Comparison of ENCODE assay signal across 27 mouse cellular contexts in the genomic region with DNA sequence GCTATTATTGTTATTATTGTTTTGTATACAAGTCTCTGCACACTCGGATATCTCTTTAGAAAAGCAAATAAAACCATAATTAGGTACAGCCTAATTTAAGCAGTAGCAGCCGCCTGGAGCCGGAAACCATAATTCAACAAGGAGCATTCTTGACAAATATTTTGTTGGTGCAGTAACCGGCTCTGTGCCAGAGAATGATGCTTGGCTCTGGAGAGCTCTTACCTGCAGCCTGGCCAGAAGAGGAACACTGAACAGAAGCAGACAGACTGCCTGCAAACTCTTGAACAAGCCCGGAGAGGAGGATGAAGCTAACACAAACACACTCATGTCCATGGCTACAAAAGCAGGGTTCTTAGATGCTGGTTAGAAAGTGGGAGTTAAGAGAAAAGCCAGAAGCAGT.
DNase-seq lines count a peak whose midpoint lies in the region; ATAC-seq and TF ChIP-seq lines count a peak whose summit lies in the region.
"Had no signal": no experiment of that assay in that cellular context is flagged by ENCODE, and none has a peak within 500 bp of the region (broad histone marks: within the 10 kb centered on the region; RNA-seq: fewer than 3 reads in every experiment).

No protein-coding gene starts in this region.

- TF ChIP-seq CTCF in brain, embryonic 14.5 days (IDR thresholded peaks at IDR 0.05; ENCODE audit: borderline replicate concordance, extremely low read depth, insufficient read depth, insufficient read length) = no peak

- H3K27me3 ChIP-seq in hindbrain, embryonic 14.5 days (ENCODE audit: control insufficient read depth, insufficient read depth, low read length) = no peaks in the 10 kb centered on the region
- no peaks in the 10 kb centered on the region for H3K27me3 ChIP-seq in hindbrain, embryonic 10.5 days (ENCODE audit: insufficient read depth, poor library complexity, severe bottlenecking)
- H3K27me3 ChIP-seq: hindbrain, embryonic 12.5 days; liver, embryonic 12.5 days had no signal

- H3K9ac ChIP-seq in hindbrain, embryonic 14.5 days = no peak overlapping the region
- H3K9ac ChIP-seq: heart, embryonic 13.5 days; hindbrain, embryonic 12.5 days; limb, embryonic 13.5 days; liver, embryonic 12.5 days; liver, postnatal 0 days had no signal

- H3K4me2 ChIP-seq in hindbrain, embryonic 14.5 days (replicated peaks) = no peak overlapping the region
- H3K4me2 ChIP-seq: heart, embryonic 13.5 days; hindbrain, embryonic 12.5 days; limb, embryonic 13.5 days; liver, embryonic 12.5 days had no signal

- WGBS in hindbrain, embryonic 14.5 days = 70% methylated on average over 5 of the region's 5 CpGs
- WGBS in hindbrain, embryonic 10.5 days = 87% methylated on average over 5 of the region's 5 CpGs

- H3K4me3 ChIP-seq in hindbrain, embryonic 14.5 days (replicated peaks; ENCODE audit: low read length) = no peak overlapping the region
- H3K4me3 ChIP-seq in hindbrain, embryonic 10.5 days = no peak overlapping the region
- H3K4me3 ChIP-seq: heart, embryonic 13.5 days; hindbrain, embryonic 12.5 days; layer of hippocampus, adult 2 months; limb, embryonic 13.5 days; liver, embryonic 12.5 days had no signal

- no peaks in the 10 kb centered on the region for H3K4me1 ChIP-seq in hindbrain, embryonic 14.5 days (replicated peaks; ENCODE audit: control insufficient read depth, insufficient read depth, low read length)
- no peaks in the 10 kb centered on the region for H3K4me1 ChIP-seq in hindbrain, embryonic 10.5 days (replicated peaks)
- H3K4me1 ChIP-seq: heart, embryonic 13.5 days; hindbrain, embryonic 12.5 days; limb, embryonic 13.5 days; liver, embryonic 12.5 days had no signal

- no peak for TF ChIP-seq POLR2A in brain, embryonic 14.5 days (IDR thresholded peaks at IDR 0.05; ENCODE audit: borderline replicate concordance, extremely low read depth, insufficient read depth, insufficient read length, poor library complexity, severe bottlenecking)

- no peaks in the 10 kb centered on the region for H3K36me3 ChIP-seq in hindbrain, embryonic 14.5 days (replicated peaks; ENCODE audit: control insufficient read depth, insufficient read depth)
- H3K36me3 ChIP-seq in hindbrain, embryonic 10.5 days = no peaks in the 10 kb centered on the region
- H3K36me3 ChIP-seq: heart, embryonic 13.5 days; hindbrain, embryonic 12.5 days; limb, embryonic 13.5 days; liver, embryonic 12.5 days had no signal

- H3K27ac ChIP-seq in hindbrain, embryonic 14.5 days = peak overlapping the region; percentile 38; the same call in 1 of the 2 replicates
- H3K27ac ChIP-seq in hindbrain, embryonic 10.5 days = no peak overlapping the region
- H3K27ac ChIP-seq: heart, embryonic 13.5 days; hindbrain, embryonic 12.5 days; layer of hippocampus, adult 2 months; limb, embryonic 13.5 days; liver, embryonic 12.5 days; macrophage had no signal

- no peak for ATAC-seq in hindbrain, embryonic 14.5 days (ENCODE audit: low FRiP score)
- ATAC-seq: forebrain, embryonic 16.5 days; liver, embryonic 12.5 days; liver, postnatal 0 days; midbrain, embryonic 16.5 days had no signal

- no peaks in the 10 kb centered on the region for H3K9me3 ChIP-seq in hindbrain, embryonic 14.5 days (ENCODE audit: control insufficient read depth, low read length)
- H3K9me3 ChIP-seq in hindbrain, embryonic 10.5 days = no peaks in the 10 kb centered on the region
- H3K9me3 ChIP-seq: heart, embryonic 13.5 days; hindbrain, embryonic 12.5 days; limb, embryonic 13.5 days; liver, embryonic 12.5 days had no signal

- DNase-seq in hindbrain, embryonic 14.5 days (ENCODE audit: low spot score) = no peak
- DNase-seq in hindbrain, embryonic 10.5 days (ENCODE audit: low spot score) = no peak
- DNase-seq in brain, adult 2 months (ENCODE audit: low read depth, low spot score) = peak; percentile 5
- DNase-seq in brain, embryonic 14.5 days (ENCODE audit: low read depth) = peak; percentile 39
- peak; percentile 40 for DNase-seq in lung, postnatal 14 days
- DNase-seq in spleen, postnatal 36 days (ENCODE audit: low spot score in 2 of 2) = no peak
- no peak for DNase-seq in liver
- no peak for DNase-seq in right cerebral cortex, adult 2 months (ENCODE audit: low spot score in 2 of 2)
- DNase-seq: adrenal gland, postnatal 25 days; B cell, adult 2 months; cerebellum, adult 8-10 months; cerebellum, postnatal 36 days; heart, postnatal 10 days; kidney, adult 2 months; kidney, postnatal 36 days; liver, postnatal 0 days; right cerebral cortex, adult 18-20 months; right cerebral cortex, postnatal 4 days; thymus, postnatal 14 days had no signal

Comparison
In these comparisons a context has a peak if more than half of its experiments do, and no peak if none do; other contexts are left out.
1. DNase-seq: peak in brain, adult 2 months (single experiment), brain, embryonic 14.5 days (single experiment) and lung, postnatal 14 days (single experiment); none in hindbrain, embryonic 14.5 days (single experiment), hindbrain, embryonic 10.5 days (single experiment), spleen, postnatal 36 days (0 of 2), liver (single experiment) and right cerebral cortex, adult 2 months (0 of 2).